Comparison of ENCODE assay signal across 14 mouse cellular contexts in the genomic region with DNA sequence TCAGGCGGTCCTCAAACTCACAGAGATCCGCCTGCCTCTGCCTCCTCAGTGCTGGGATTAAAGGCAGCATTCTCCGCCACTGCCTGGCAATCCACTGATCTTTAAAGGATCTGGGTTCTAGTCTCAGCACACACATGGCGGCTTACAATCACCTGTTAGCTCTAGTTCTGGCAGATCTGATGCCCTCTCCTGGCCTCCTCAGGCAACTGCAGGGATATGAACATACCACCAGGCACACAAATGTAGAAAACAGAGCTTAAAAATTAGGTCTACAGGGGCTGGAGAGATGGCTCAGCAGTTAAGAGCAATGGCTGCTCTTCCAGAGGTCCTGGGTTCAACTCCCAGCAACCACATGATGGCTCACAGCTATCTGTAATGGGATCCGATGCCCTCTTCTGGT.
A peak's percentile ranks its signal among the peaks of the same experiment; 100 is the strongest.
DNase-seq lines count a peak whose midpoint lies in the region; ATAC-seq and TF ChIP-seq lines count a peak whose summit lies in the region.
"Had no signal": no experiment of that assay in that cellular context is flagged by ENCODE, and none has a peak within 500 bp of the region (broad histone marks: within the 10 kb centered on the region; RNA-seq: fewer than 3 reads in every experiment).

No protein-coding gene starts in this region.

- TF ChIP-seq RAD21 in MEL (IDR thresholded peaks at IDR 0.05; ENCODE audit: low read depth, low read length) = peak; percentile 8; the same call in 1 of the 2 replicates

- H3K27me3 ChIP-seq in intestine, postnatal 0 days (replicated peaks; ENCODE audit: control insufficient read depth, insufficient read depth, low read length) = no peaks in the 10 kb centered on the region
- H3K27me3 ChIP-seq in intestine, embryonic 16.5 days (replicated peaks; ENCODE audit: control insufficient read depth, insufficient read depth, low read length) = no peaks in the 10 kb centered on the region
- no peaks in the 10 kb centered on the region for H3K27me3 ChIP-seq in midbrain, embryonic 11.5 days (ENCODE audit: control insufficient read depth, insufficient read depth, low read length)
- no peaks in the 10 kb centered on the region for H3K27me3 ChIP-seq in midbrain, embryonic 15.5 days (replicated peaks)
- H3K27me3 ChIP-seq in MEL (ENCODE audit: control insufficient read depth in 1 of 2, insufficient read depth in 2 of 2, low read length in 2 of 2) = no peaks in the 10 kb centered on the region
- no peaks in the 10 kb centered on the region for H3K27me3 ChIP-seq in cerebellum, adult 2 months (ENCODE audit: control insufficient read depth, insufficient read depth, low read length)
- H3K27me3 ChIP-seq: forebrain, embryonic 13.5 days; heart, embryonic 13.5 days; liver, embryonic 13.5 days; neural tube, embryonic 15.5 days had no signal

- TF ChIP-seq EP300 in MEL (IDR thresholded peaks at IDR 0.05; ENCODE audit: low read depth in 1 of 2, low read length in 2 of 2) = no peak

- no peak overlapping the region for H3K9ac ChIP-seq in intestine, postnatal 0 days (ENCODE audit: low read depth, low read length)
- H3K9ac ChIP-seq in intestine, embryonic 16.5 days (ENCODE audit: low read depth, low read length) = no peak overlapping the region
- H3K9ac ChIP-seq in midbrain, embryonic 11.5 days (ENCODE audit: low read length) = no peak overlapping the region
- H3K9ac ChIP-seq in midbrain, embryonic 15.5 days = no peak overlapping the region
- no peak overlapping the region for H3K9ac ChIP-seq in MEL (ENCODE audit: control insufficient read depth, low read depth, low read length, poor library complexity, severe bottlenecking)
- H3K9ac ChIP-seq: forebrain, embryonic 13.5 days; heart, embryonic 13.5 days; liver, embryonic 13.5 days; neural tube, embryonic 15.5 days had no signal

- 97% methylated on average over 5 of the region's 5 CpGs for WGBS in intestine, postnatal 0 days
- WGBS in intestine, embryonic 16.5 days = 93% methylated on average over 5 of the region's 5 CpGs
- WGBS in midbrain, embryonic 11.5 days = 94% methylated on average over 5 of the region's 5 CpGs
- WGBS in midbrain, embryonic 15.5 days = 99% methylated on average over 5 of the region's 5 CpGs
- 98% methylated on average over 5 of the region's 5 CpGs for WGBS in cerebellum, adult 2 months

- no peaks in the 10 kb centered on the region for H3K4me1 ChIP-seq in intestine, postnatal 0 days (replicated peaks; ENCODE audit: control insufficient read depth, insufficient read depth, low read length)
- no peaks in the 10 kb centered on the region for H3K4me1 ChIP-seq in intestine, embryonic 16.5 days (ENCODE audit: control insufficient read depth, insufficient read depth, low read length)
- H3K4me1 ChIP-seq in midbrain, embryonic 11.5 days (ENCODE audit: control insufficient read depth, insufficient read depth, low read length) = no peaks in the 10 kb centered on the region
- no peaks in the 10 kb centered on the region for H3K4me1 ChIP-seq in midbrain, embryonic 15.5 days
- H3K4me1 ChIP-seq in MEL (ENCODE audit: control insufficient read depth in 1 of 2, insufficient read depth in 2 of 2, low read length in 2 of 2) = peaks cover 0 to 8% of the 10 kb centered on the region in 2 experiments; a peak in 2 of 4 replicates
- no peaks in the 10 kb centered on the region for H3K4me1 ChIP-seq in cerebellum, adult 2 months (ENCODE audit: control insufficient read depth, insufficient read depth, low read length)
- H3K4me1 ChIP-seq: forebrain, embryonic 13.5 days; neural tube, embryonic 15.5 days had no signal

- H3K4me3 ChIP-seq in intestine, postnatal 0 days (ENCODE audit: low read depth, low read length) = no peak overlapping the region
- no peak overlapping the region for H3K4me3 ChIP-seq in intestine, embryonic 16.5 days (ENCODE audit: low read length)
- H3K4me3 ChIP-seq in midbrain, embryonic 11.5 days (ENCODE audit: low read depth, low read length) = no peak overlapping the region
- H3K4me3 ChIP-seq in midbrain, embryonic 15.5 days = no peak overlapping the region
- H3K4me3 ChIP-seq in MEL (ENCODE audit: control insufficient read depth in 1 of 2, insufficient read depth in 1 of 2, low read depth in 2 of 2, low read length in 2 of 2) = no peak overlapping the region
- H3K4me3 ChIP-seq in cerebellum, adult 2 months (replicated peaks; ENCODE audit: insufficient read depth, low read depth, low read length) = no peak overlapping the region
- H3K4me3 ChIP-seq: forebrain, embryonic 13.5 days; heart, embryonic 13.5 days; liver, embryonic 13.5 days; neural tube, embryonic 15.5 days had no signal

- no peaks in the 10 kb centered on the region for H3K9me3 ChIP-seq in intestine, postnatal 0 days (ENCODE audit: control insufficient read depth)
- H3K9me3 ChIP-seq in intestine, embryonic 16.5 days (ENCODE audit: control insufficient read depth, low read length) = no peaks in the 10 kb centered on the region
- H3K9me3 ChIP-seq in midbrain, embryonic 11.5 days (ENCODE audit: control insufficient read depth, low read length) = no peaks in the 10 kb centered on the region
- no peaks in the 10 kb centered on the region for H3K9me3 ChIP-seq in midbrain, embryonic 15.5 days
- H3K9me3 ChIP-seq in MEL (replicated peaks; ENCODE audit: insufficient read depth, low read length) = no peaks in the 10 kb centered on the region
- H3K9me3 ChIP-seq: forebrain, embryonic 13.5 days; neural tube, embryonic 15.5 days had no signal

- peak; percentile 54 for DNase-seq in midbrain, embryonic 11.5 days (ENCODE audit: low spot score, missing footprints)
- peak; percentile 62 for DNase-seq in MEL (ENCODE audit: low read depth, low spot score)
- DNase-seq in testis, postnatal 10 days (ENCODE audit: low spot score) = peak; percentile 33
- DNase-seq in cerebellum, adult 2 months = no peak
- DNase-seq: cerebellum, adult 11-12 months; kidney, adult 11 months; liver, embryonic 13.5 days had no signal

- H3K4me2 ChIP-seq in intestine, postnatal 0 days (replicated peaks; ENCODE audit: low read depth) = no peak overlapping the region
- H3K4me2 ChIP-seq in intestine, embryonic 16.5 days (ENCODE audit: low read depth, low read length) = no peak overlapping the region
- no peak overlapping the region for H3K4me2 ChIP-seq in midbrain, embryonic 11.5 days
- H3K4me2 ChIP-seq in midbrain, embryonic 15.5 days = no peak overlapping the region
- H3K4me2 ChIP-seq: forebrain, embryonic 13.5 days; heart, embryonic 13.5 days; liver, embryonic 13.5 days; neural tube, embryonic 15.5 days had no signal

- ATAC-seq in intestine, postnatal 0 days = no peak
- no peak for ATAC-seq in intestine, embryonic 16.5 days
- ATAC-seq in midbrain, embryonic 11.5 days (ENCODE audit: low FRiP score) = no peak
- no peak for ATAC-seq in midbrain, embryonic 15.5 days (replicated peaks)
- ATAC-seq: forebrain, embryonic 13.5 days had no signal

- TF ChIP-seq CTCF in intestine, postnatal 0 days (IDR thresholded peaks at IDR 0.05; ENCODE audit: low read depth) = peak; percentile 41
- peak; percentile 48 to 57 (median 54) for TF ChIP-seq CTCF in MEL (IDR thresholded peaks at IDR 0.05 in 2 of 3, conservative IDR thresholded peaks at IDR 0.05 in 1 of 3; ENCODE audit: control insufficient read depth in 1 of 3, insufficient read depth in 1 of 3, low read depth in 2 of 3, low read length in 3 of 3, poor library complexity in 1 of 3, severe bottlenecking in 1 of 3)
- no peak for TF ChIP-seq CTCF in cerebellum, adult 2 months (IDR thresholded peaks at IDR 0.05; ENCODE audit: borderline replicate concordance, insufficient read depth, low read depth, low read length)

- no peaks in the 10 kb centered on the region; the same call in 1 of the 2 replicates for H3K79me2 ChIP-seq in MEL (ENCODE audit: control insufficient read depth, insufficient read depth, low read length, poor library complexity)

- H3K36me3 ChIP-seq in intestine, postnatal 0 days (ENCODE audit: control insufficient read depth, insufficient read depth) = no peaks in the 10 kb centered on the region
- no peaks in the 10 kb centered on the region for H3K36me3 ChIP-seq in intestine, embryonic 16.5 days (ENCODE audit: control insufficient read depth, insufficient read depth, low read length)
- H3K36me3 ChIP-seq in midbrain, embryonic 11.5 days (ENCODE audit: control insufficient read depth, insufficient read depth, low read length) = no peaks in the 10 kb centered on the region
- H3K36me3 ChIP-seq in midbrain, embryonic 15.5 days (replicated peaks) = no peaks in the 10 kb centered on the region
- H3K36me3 ChIP-seq in MEL (ENCODE audit: control insufficient read depth in 1 of 2, insufficient read depth in 2 of 2, low read length in 2 of 2) = no peaks in the 10 kb centered on the region
- H3K36me3 ChIP-seq: heart, embryonic 13.5 days; liver, embryonic 13.5 days; neural tube, embryonic 15.5 days had no signal

- TF ChIP-seq POLR2A in MEL (IDR thresholded peaks at IDR 0.05; ENCODE audit: control insufficient read depth in 1 of 2, insufficient read depth in 1 of 2, low read depth in 1 of 2, low read length in 2 of 2, poor library complexity in 1 of 2) = no peak
- TF ChIP-seq POLR2A in cerebellum, adult 2 months (IDR thresholded peaks at IDR 0.05; ENCODE audit: borderline replicate concordance, insufficient read depth, low read length) = no peak

- H3K27ac ChIP-seq in intestine, postnatal 0 days (ENCODE audit: low read depth, low read length) = no peak overlapping the region
- H3K27ac ChIP-seq in intestine, embryonic 16.5 days (ENCODE audit: low read length) = no peak overlapping the region
- H3K27ac ChIP-seq in midbrain, embryonic 11.5 days (ENCODE audit: low read depth, low read length) = no peak overlapping the region
- H3K27ac ChIP-seq in midbrain, embryonic 15.5 days = no peak overlapping the region
- no peak overlapping the region for H3K27ac ChIP-seq in MEL (ENCODE audit: control insufficient read depth, low read depth, low read length)
- H3K27ac ChIP-seq in cerebellum, adult 2 months (ENCODE audit: insufficient read depth, low read length) = no peak overlapping the region
- H3K27ac ChIP-seq: forebrain, embryonic 13.5 days; heart, embryonic 13.5 days; liver, embryonic 13.5 days; macrophage; neural tube, embryonic 15.5 days had no signal

TF ChIP-seq in MEL, 35 proteins besides CTCF, POLR2A, EP300 and RAD21:
- no peak for TF ChIP-seq NRF1 (IDR thresholded peaks at IDR 0.05; ENCODE audit: insufficient read depth, low read depth, low read length, poor library complexity, severe bottlenecking)
- TF ChIP-seq ZC3H11A (IDR thresholded peaks at IDR 0.05; ENCODE audit: low read depth, low read length) = peak; percentile 5; the same call in 1 of the 2 replicates
- peak; percentile 54 for TF ChIP-seq SMC3 (IDR thresholded peaks at IDR 0.05; ENCODE audit: low read depth, low read length)

Comparison
In these comparisons a context has a peak if more than half of its experiments do, and no peak if none do; other contexts are left out.
1. DNase-seq: peak in midbrain, embryonic 11.5 days (single experiment), MEL (single experiment) and testis, postnatal 10 days (single experiment); none in cerebellum, adult 2 months (0 of 2).